ENCODE assay signal across 13 mouse cellular contexts in genomic region chr6:94214895-94215538, GRCm38 (mm10).
DNase-seq lines count a peak whose midpoint lies in the region; ATAC-seq lines count a peak whose summit lies in the region.
"Had no signal": no experiment of that assay in that cellular context is flagged by ENCODE, and none has a peak within 500 bp of the region (broad histone marks: within the 10 kb centered on the region; RNA-seq: fewer than 3 reads in every experiment).

No protein-coding gene starts in this region.

- ATAC-seq in forebrain, embryonic 11.5 days (replicated peaks; ENCODE audit: low FRiP score), result no peak

- no peaks in the 10 kb centered on the region for H3K9me3 ChIP-seq in forebrain, embryonic 10.5 days
- no peaks in the 10 kb centered on the region for H3K9me3 ChIP-seq in forebrain, embryonic 11.5 days (ENCODE audit: control insufficient read depth, low read length)
- H3K9me3 ChIP-seq: liver, embryonic 15.5 days had no signal

- H3K9ac ChIP-seq in forebrain, embryonic 11.5 days (ENCODE audit: low read length), result no peak overlapping the region
- H3K9ac ChIP-seq: liver, embryonic 15.5 days had no signal

- H3K27ac ChIP-seq in forebrain, embryonic 10.5 days, result no peak overlapping the region
- no peak overlapping the region for H3K27ac ChIP-seq in forebrain, embryonic 11.5 days (ENCODE audit: low read depth, low read length)
- H3K27ac ChIP-seq: liver, embryonic 15.5 days had no signal

- H3K27me3 ChIP-seq in forebrain, embryonic 10.5 days (ENCODE audit: poor library complexity, severe bottlenecking), result no peaks in the 10 kb centered on the region
- H3K27me3 ChIP-seq in forebrain, embryonic 11.5 days (ENCODE audit: control insufficient read depth, insufficient read depth, low read length), result no peaks in the 10 kb centered on the region
- H3K27me3 ChIP-seq: liver, embryonic 15.5 days had no signal

- H3K4me1 ChIP-seq in forebrain, embryonic 10.5 days, result no peaks in the 10 kb centered on the region
- H3K4me1 ChIP-seq in forebrain, embryonic 11.5 days (replicated peaks; ENCODE audit: control insufficient read depth, insufficient read depth, low read length), result no peaks in the 10 kb centered on the region; the same call in 1 of the 2 replicates
- H3K4me1 ChIP-seq: liver, embryonic 15.5 days had no signal

- H3K4me2 ChIP-seq in forebrain, embryonic 11.5 days (ENCODE audit: low read depth, low read length, severe bottlenecking), result no peak overlapping the region
- H3K4me2 ChIP-seq: liver, embryonic 15.5 days; midbrain, embryonic 11.5 days had no signal

- H3K4me3 ChIP-seq in forebrain, embryonic 10.5 days, result no peak overlapping the region
- H3K4me3 ChIP-seq in forebrain, embryonic 11.5 days (ENCODE audit: low read depth, low read length), result no peak overlapping the region
- H3K4me3 ChIP-seq: liver, embryonic 15.5 days had no signal

- DNase-seq in gastrocnemius, adult 18-20 months (ENCODE audit: low spot score), result peak; percentile 16
- no peak for DNase-seq in gastrocnemius, postnatal 25 days
- peak; percentile 47 for DNase-seq in urinary bladder, postnatal 14 days (ENCODE audit: low spot score)
- no peak for DNase-seq in urinary bladder, postnatal 25 days (ENCODE audit: low spot score)
- peak; percentile 63 for DNase-seq in heart, postnatal 4 days
- no peak for DNase-seq in forebrain, embryonic 10.5 days (ENCODE audit: extremely low spot score, low spot score)
- no peak for DNase-seq in forebrain, embryonic 11.5 days (ENCODE audit: low spot score)
- no peak for DNase-seq in left cerebral cortex, adult 8-10 months (ENCODE audit: low spot score in 2 of 2)
- DNase-seq: cerebellum, adult 9-10 months; kidney, adult 8-10 months; right cerebral cortex, postnatal 4 days had no signal

- no peaks in the 10 kb centered on the region; the same call in 1 of the 2 replicates for H3K36me3 ChIP-seq in forebrain, embryonic 10.5 days (replicated peaks)
- H3K36me3 ChIP-seq in forebrain, embryonic 11.5 days (ENCODE audit: control insufficient read depth, insufficient read depth, low read length), result no peaks in the 10 kb centered on the region
- H3K36me3 ChIP-seq: liver, embryonic 15.5 days had no signal

- WGBS in forebrain, embryonic 10.5 days, result 95% methylated on average over 7 of the region's 7 CpGs
- 93% methylated on average over 7 of the region's 7 CpGs for WGBS in forebrain, embryonic 11.5 days

Comparison
In these comparisons a context has a peak if more than half of its experiments do, and no peak if none do; other contexts are left out.
1. DNase-seq: peak in gastrocnemius, adult 18-20 months (single experiment), urinary bladder, postnatal 14 days (single experiment) and heart, postnatal 4 days (single experiment); none in gastrocnemius, postnatal 25 days (single experiment), urinary bladder, postnatal 25 days (single experiment), forebrain, embryonic 10.5 days (single experiment), forebrain, embryonic 11.5 days (single experiment) and left cerebral cortex, adult 8-10 months (0 of 2).